Mouse (Mus musculus) CD4-positive, CD25-positive, alpha-beta regulatory T cell (primary cell): ENCODE results near the gene Gm28102. TPM values are rescaled to one million over a fixed set of nuclear protein-coding genes. Genes with fewer than 3 reads are reported as not detected.

Source experiments
- polyA plus RNA-seq: library from polyadenylated mRNA; unstranded; fragments of 100-300 nt; shearing (Covaris generic); gene quantifications from one replicate; pipeline ENCODE4 v1.2.1, GENCODE M21; 2017

Gene Gm28102
- not detected for polyA plus RNA-seq

GRCm38 (mm10) chrY:88053015-88053414, at the start of gene Gm28102:
Gene Gm28102 (plus strand): TSS chrY:88053315.

